Mouse (Mus musculus): Measurements from ENCODE around the gene Cdh4. TPM values are rescaled to one million over a fixed set of nuclear protein-coding genes. Genes with fewer than 3 reads are reported as not detected.

The Cdh4 gene
- polyA plus RNA-seq, 1 experiment from 2014 or later: 2.5 TPM

DNA sequence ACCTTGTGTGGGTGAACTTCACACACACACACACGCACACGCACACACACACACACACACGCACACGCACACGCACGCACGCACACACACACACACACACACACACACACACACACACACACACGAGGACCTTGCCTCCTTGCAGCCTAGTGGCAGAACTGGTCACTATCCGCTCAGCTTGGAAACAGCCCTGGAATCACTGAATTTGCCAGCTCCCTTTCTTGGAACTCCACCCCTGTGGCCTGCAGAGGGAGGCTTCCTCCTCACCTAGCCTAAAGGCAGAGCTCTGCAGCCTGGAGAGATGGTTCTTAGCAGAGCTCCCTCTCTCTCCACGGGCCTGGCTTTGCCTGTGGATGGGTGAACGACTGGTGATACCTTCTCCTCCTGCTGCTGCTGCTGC lies 1.7 kb downstream of the Cdh4 start:
- ATAC-seq (ENCODE audit: insufficient number of reproducible peaks, insufficient read depth, low FRiP score, low read depth): no peak
- 22% methylated on average over 6 of the region's 11 CpGs for WGBS
- H3K4me3 ChIP-seq (ENCODE audit: low read depth, low read length): peak overlapping the region; percentile 64; the same call in 1 of the 2 replicates
- H3K4me1 ChIP-seq (ENCODE audit: control insufficient read depth, insufficient read depth, low read length): 0 out of 2 replicates have a peak, but pooled peaks cover 6% of the 10 kb centered on the region
- H3K9ac ChIP-seq (replicated peaks; ENCODE audit: low read depth, low read length): no peak overlapping the region; the same call in 1 of the 2 replicates
- H3K4me2 ChIP-seq (replicated peaks; ENCODE audit: low read depth, low read length): peak overlapping the region; percentile 99
- H3K27ac ChIP-seq (ENCODE audit: low read length): no peak overlapping the region
- peaks cover 2% of the 10 kb centered on the region; the same call in 1 of the 2 replicates for H3K9me3 ChIP-seq (ENCODE audit: control insufficient read depth, low read depth, low read length)
- H3K27me3 ChIP-seq (ENCODE audit: control insufficient read depth, insufficient read depth, low read length): 0 out of 2 replicates have a peak, but pooled peaks cover 2% of the 10 kb centered on the region
- no peaks in the 10 kb centered on the region for H3K36me3 ChIP-seq (ENCODE audit: control insufficient read depth, insufficient read depth, low read length)

DNA sequence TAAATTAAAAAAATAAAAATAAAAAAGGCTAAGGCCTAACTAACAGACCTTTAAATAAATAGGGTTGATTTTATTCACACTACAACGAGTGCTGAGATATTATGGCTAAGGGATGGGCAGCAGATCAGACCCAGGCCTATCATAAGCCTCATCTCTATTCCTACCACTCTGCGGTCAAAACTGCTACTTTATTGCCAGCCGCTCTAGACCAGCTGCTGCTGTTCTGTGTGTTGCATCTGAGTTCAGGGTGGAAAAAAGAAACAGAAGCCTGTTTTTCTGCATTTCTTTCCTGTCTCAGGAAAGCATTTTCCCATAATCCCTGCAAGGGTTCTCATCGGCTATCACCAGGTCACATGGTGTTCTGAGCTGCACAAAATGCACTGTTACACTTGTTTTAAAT lies 6.0 kb downstream of the Cdh4 start:
- H3K9me3 ChIP-seq (ENCODE audit: control insufficient read depth, low read depth, low read length): peaks cover 5% of the 10 kb centered on the region; the same call in 1 of the 2 replicates
- 94% methylated on average over 4 of the region's 4 CpGs for WGBS
- H3K36me3 ChIP-seq (ENCODE audit: control insufficient read depth, insufficient read depth, low read length): no peaks in the 10 kb centered on the region
- H3K9ac ChIP-seq (replicated peaks; ENCODE audit: low read depth, low read length): no peak overlapping the region
- H3K4me1 ChIP-seq (ENCODE audit: control insufficient read depth, insufficient read depth, low read length): no peaks in the 10 kb centered on the region
- ATAC-seq (ENCODE audit: insufficient number of reproducible peaks, insufficient read depth, low FRiP score, low read depth): no peak
- H3K27me3 ChIP-seq (ENCODE audit: control insufficient read depth, insufficient read depth, low read length): no peaks in the 10 kb centered on the region
- H3K4me2 ChIP-seq (replicated peaks; ENCODE audit: low read depth, low read length): no peak overlapping the region
- H3K27ac ChIP-seq (ENCODE audit: low read length): no peak overlapping the region
- H3K4me3 ChIP-seq (ENCODE audit: low read depth, low read length): no peak overlapping the region

DNA sequence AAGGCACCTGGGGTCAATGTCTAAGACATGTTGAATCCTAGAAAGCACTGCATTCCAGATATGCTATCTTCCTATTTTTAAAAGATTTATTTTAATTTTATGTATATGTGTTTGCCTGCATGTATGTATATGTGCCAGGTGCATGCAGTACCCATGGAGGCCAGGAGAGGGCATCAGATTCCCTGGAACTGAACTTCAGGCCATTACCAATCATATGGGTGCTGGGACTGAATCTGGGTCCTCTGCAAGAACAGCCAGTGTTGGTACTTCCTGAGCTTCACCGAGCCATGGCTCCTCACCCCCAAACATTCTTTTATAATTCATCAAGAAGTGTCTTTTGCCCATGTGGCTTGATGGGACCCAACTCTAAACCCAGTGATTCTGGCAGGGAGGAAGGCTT lies 6.8 kb downstream of the Cdh4 start:
- Histone ChIP-seq H3K4me3 (ENCODE audit: low read depth, low read length) (no peak overlapping the region), H3K36me3 (ENCODE audit: control insufficient read depth, insufficient read depth, low read length) (no peaks in the 10 kb centered on the region), H3K4me1 (ENCODE audit: control insufficient read depth, insufficient read depth, low read length) (no peaks in the 10 kb centered on the region), H3K4me2 (replicated peaks; ENCODE audit: low read depth, low read length) (no peak overlapping the region), H3K27ac (ENCODE audit: low read length) (no peak overlapping the region), H3K27me3 (ENCODE audit: control insufficient read depth, insufficient read depth, low read length) (no peaks in the 10 kb centered on the region), H3K9me3 (ENCODE audit: control insufficient read depth, low read depth, low read length) (peaks cover 5% of the 10 kb centered on the region; the same call in 1 of the 2 replicates), H3K9ac (replicated peaks; ENCODE audit: low read depth, low read length) (no peak overlapping the region)
- 100% methylated on average over 1 of the region's 1 CpGs for WGBS
- ATAC-seq (ENCODE audit: insufficient number of reproducible peaks, insufficient read depth, low FRiP score, low read depth): no peak

DNA sequence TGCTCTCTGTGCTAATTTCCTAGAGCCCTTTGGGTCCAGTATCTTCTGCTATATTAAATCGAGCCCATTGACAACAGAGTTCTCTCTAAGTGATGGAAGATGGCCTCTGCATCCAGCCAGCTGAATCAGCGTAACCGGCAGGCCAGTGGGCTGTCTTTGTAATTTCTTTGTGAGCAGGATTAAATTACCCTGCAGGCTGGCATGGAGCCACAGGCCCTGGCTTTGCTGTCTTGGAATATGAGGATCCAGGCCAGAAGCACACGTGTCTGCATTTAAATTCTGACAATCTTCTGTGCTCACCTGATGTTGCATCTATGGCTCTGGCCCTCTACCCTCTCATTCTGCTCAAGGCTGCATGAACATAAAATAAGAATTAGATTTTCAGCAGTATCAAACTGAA lies 17.0 kb downstream of the Cdh4 start:
- Histone ChIP-seq H3K27ac (ENCODE audit: low read length) (no peak overlapping the region), H3K27me3 (ENCODE audit: control insufficient read depth, insufficient read depth, low read length) (no peaks in the 10 kb centered on the region), H3K4me1 (ENCODE audit: control insufficient read depth, insufficient read depth, low read length) (no peaks in the 10 kb centered on the region), H3K4me3 (ENCODE audit: low read depth, low read length) (no peak overlapping the region), H3K4me2 (replicated peaks; ENCODE audit: low read depth, low read length) (no peak overlapping the region), H3K9ac (replicated peaks; ENCODE audit: low read depth, low read length) (no peak overlapping the region), H3K9me3 (ENCODE audit: control insufficient read depth, low read depth, low read length) (peaks cover 62% of the 10 kb centered on the region), H3K36me3 (ENCODE audit: control insufficient read depth, insufficient read depth, low read length) (no peaks in the 10 kb centered on the region)
- WGBS: 93% methylated on average over 4 of the region's 4 CpGs
- no peak for ATAC-seq (ENCODE audit: insufficient number of reproducible peaks, insufficient read depth, low FRiP score, low read depth)

DNA sequence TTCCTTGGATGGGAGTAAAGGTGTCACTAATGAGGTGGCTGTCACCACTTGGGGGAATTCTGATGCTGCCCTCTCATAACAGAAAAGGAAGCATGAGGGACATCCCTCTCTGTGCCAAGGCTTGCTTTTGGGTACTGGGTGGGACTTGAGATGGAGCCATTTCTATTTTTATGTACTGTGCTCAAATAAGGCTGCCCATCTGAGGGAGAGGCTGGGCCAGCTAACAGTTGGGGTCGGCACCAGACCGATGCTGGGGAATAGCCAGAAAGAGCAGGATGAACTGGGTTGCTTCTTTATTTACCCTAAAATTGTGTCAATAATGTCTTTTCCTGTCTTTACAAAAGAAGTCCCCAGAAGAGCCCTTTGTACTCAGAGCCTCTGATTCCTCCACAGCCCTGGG lies 17.4 kb downstream of the Cdh4 start:
- Histone ChIP-seq H3K9ac (replicated peaks; ENCODE audit: low read depth, low read length) (no peak overlapping the region), H3K4me1 (ENCODE audit: control insufficient read depth, insufficient read depth, low read length) (no peaks in the 10 kb centered on the region), H3K9me3 (ENCODE audit: control insufficient read depth, low read depth, low read length) (peaks cover 62% of the 10 kb centered on the region)

DNA sequence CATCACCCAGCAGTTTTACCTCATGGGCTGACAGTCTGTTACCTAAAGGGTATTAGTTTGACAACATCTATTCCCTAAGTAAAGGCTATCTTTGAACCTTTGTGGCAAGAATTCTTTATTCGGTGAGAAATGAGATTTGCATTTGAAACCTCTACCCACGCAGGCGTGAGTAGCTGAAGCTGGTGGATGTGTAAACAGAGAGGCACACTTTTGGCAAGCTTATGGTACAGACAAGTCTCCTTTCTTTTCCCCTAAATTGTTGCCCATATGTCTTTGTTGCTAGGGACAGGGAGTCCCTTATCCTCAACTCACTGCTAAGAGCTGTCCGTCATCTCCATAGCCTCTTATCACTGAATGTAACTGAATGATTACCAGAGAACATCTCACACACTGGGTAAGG lies 21.3 kb downstream of the Cdh4 start:
- no peak overlapping the region for H3K4me2 ChIP-seq (replicated peaks; ENCODE audit: low read depth, low read length)
- no peak overlapping the region for H3K4me3 ChIP-seq (ENCODE audit: low read depth, low read length)
- WGBS: 89% methylated on average over 4 of the region's 4 CpGs
- H3K9ac ChIP-seq (replicated peaks; ENCODE audit: low read depth, low read length): no peak overlapping the region
- H3K27ac ChIP-seq (ENCODE audit: low read length): no peak overlapping the region
- no peak for ATAC-seq (ENCODE audit: insufficient number of reproducible peaks, insufficient read depth, low FRiP score, low read depth)
- H3K9me3 ChIP-seq (ENCODE audit: control insufficient read depth, low read depth, low read length): peaks cover 59% of the 10 kb centered on the region
- no peaks in the 10 kb centered on the region for H3K36me3 ChIP-seq (ENCODE audit: control insufficient read depth, insufficient read depth, low read length)
- H3K27me3 ChIP-seq (ENCODE audit: control insufficient read depth, insufficient read depth, low read length): no peaks in the 10 kb centered on the region
- H3K4me1 ChIP-seq (ENCODE audit: control insufficient read depth, insufficient read depth, low read length): no peaks in the 10 kb centered on the region

More for the DNA sequence above, 17.4 kb downstream of the Cdh4 start:
- Histone ChIP-seq H3K4me2 (replicated peaks; ENCODE audit: low read depth, low read length) (no peak overlapping the region), H3K4me3 (ENCODE audit: low read depth, low read length) (no peak overlapping the region), H3K27ac (ENCODE audit: low read length) (no peak overlapping the region), H3K36me3 (ENCODE audit: control insufficient read depth, insufficient read depth, low read length) (no peaks in the 10 kb centered on the region), H3K27me3 (ENCODE audit: control insufficient read depth, insufficient read depth, low read length) (no peaks in the 10 kb centered on the region)
- WGBS: 91% methylated on average over 2 of the region's 2 CpGs
- ATAC-seq (ENCODE audit: insufficient number of reproducible peaks, insufficient read depth, low FRiP score, low read depth): no peak

DNA sequence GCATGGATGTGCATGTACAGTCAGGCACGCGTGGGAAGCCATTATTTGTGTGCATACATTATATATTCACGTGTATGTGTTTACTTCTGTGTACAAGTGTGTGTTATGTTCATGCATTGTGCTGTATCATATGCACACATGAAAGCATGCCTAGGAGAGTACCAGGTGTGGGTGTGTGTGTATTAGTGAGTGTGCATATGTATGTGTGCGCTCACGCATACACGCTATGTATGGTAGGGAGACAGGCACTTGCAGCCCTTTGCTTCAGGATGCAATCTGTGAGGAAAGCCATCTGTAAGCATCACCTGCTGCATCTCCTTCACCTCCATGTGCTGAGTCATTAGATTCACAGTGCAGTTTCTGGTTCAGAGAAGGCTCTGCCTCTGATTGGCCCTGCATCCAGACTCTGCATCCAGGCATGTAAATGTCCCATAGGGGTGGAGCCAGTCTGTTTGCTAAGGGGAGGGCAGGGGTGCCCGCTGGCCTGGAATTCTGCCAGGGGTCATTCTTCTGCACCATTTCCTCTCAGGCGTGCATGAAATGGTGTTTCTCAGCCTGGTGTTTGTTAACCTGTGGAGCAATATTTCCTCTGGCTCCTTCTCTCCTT lies 25.7 kb downstream of the Cdh4 start:
- no peak overlapping the region for H3K4me3 ChIP-seq (ENCODE audit: low read depth, low read length)
- H3K27ac ChIP-seq (ENCODE audit: low read length): no peak overlapping the region
- no peak for ATAC-seq (ENCODE audit: insufficient number of reproducible peaks, insufficient read depth, low FRiP score, low read depth)
- WGBS: 84% methylated on average over 8 of the region's 8 CpGs
- no peak overlapping the region for H3K9ac ChIP-seq (replicated peaks; ENCODE audit: low read depth, low read length)
- no peaks in the 10 kb centered on the region for H3K36me3 ChIP-seq (ENCODE audit: control insufficient read depth, insufficient read depth, low read length)
- no peak overlapping the region for H3K4me2 ChIP-seq (replicated peaks; ENCODE audit: low read depth, low read length)
- H3K9me3 ChIP-seq (ENCODE audit: control insufficient read depth, low read depth, low read length): peaks cover 26% of the 10 kb centered on the region
- H3K4me1 ChIP-seq (ENCODE audit: control insufficient read depth, insufficient read depth, low read length): no peaks in the 10 kb centered on the region
- H3K27me3 ChIP-seq (ENCODE audit: control insufficient read depth, insufficient read depth, low read length): no peaks in the 10 kb centered on the region

DNA sequence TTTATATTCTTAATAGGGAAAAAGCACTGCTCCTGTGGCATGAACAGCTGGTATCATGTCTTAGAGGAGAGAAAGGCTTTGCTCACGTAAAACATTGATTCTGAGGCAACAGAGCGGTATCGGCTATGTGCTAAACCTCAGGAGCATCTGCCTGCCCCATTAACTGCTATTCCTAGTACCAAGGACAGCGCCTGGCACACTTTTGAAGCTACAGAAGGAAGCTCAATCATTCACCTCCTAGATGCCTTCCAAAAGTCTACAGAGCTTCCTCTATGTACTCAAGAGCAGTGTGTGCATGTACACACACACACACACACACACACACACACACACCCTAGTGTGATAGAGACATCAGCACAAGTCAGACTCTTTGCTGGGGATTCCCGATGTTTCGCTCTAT lies 34.4 kb downstream of the Cdh4 start:
- Histone ChIP-seq H3K27me3 (ENCODE audit: control insufficient read depth, insufficient read depth, low read length) (no peaks in the 10 kb centered on the region), H3K9ac (replicated peaks; ENCODE audit: low read depth, low read length) (no peak overlapping the region), H3K36me3 (ENCODE audit: control insufficient read depth, insufficient read depth, low read length) (no peaks in the 10 kb centered on the region), H3K9me3 (ENCODE audit: control insufficient read depth, low read depth, low read length) (no peaks in the 10 kb centered on the region), H3K4me3 (ENCODE audit: low read depth, low read length) (no peak overlapping the region), H3K4me1 (ENCODE audit: control insufficient read depth, insufficient read depth, low read length) (no peaks in the 10 kb centered on the region), H3K27ac (ENCODE audit: low read length) (no peak overlapping the region), H3K4me2 (replicated peaks; ENCODE audit: low read depth, low read length) (no peak overlapping the region)
- no peak for ATAC-seq (ENCODE audit: insufficient number of reproducible peaks, insufficient read depth, low FRiP score, low read depth)
- 80% methylated on average over 6 of the region's 6 CpGs for WGBS

DNA sequence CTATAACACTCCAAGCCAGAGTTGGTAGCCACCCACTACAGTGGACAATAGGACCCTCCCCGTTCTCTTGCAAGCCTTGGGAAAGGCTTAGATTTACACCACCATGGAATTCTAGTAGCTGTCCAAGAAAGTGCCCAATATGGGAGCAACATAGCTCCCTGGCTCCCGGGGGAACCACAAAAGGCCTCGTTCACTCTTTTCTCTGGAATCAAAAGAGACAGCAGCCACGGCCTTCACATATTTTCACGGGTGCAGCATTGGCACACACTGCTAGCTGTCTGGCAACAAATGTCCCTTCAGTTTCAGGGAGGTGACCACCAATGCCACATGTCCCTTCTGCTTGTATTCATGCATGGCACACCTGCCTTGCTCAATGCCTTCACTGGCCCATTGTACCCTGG lies 38.6 kb downstream of the Cdh4 start:
- 84% methylated on average over 5 of the region's 5 CpGs for WGBS
- no peak for ATAC-seq (ENCODE audit: insufficient number of reproducible peaks, insufficient read depth, low FRiP score, low read depth)

More for the DNA sequence above, 38.6 kb downstream of the Cdh4 start:
- no peak overlapping the region for H3K4me2 ChIP-seq (replicated peaks; ENCODE audit: low read depth, low read length)
- no peaks in the 10 kb centered on the region for H3K36me3 ChIP-seq (ENCODE audit: control insufficient read depth, insufficient read depth, low read length)
- no peak overlapping the region for H3K27ac ChIP-seq (ENCODE audit: low read length)
- no peak overlapping the region for H3K9ac ChIP-seq (replicated peaks; ENCODE audit: low read depth, low read length)
- no peaks in the 10 kb centered on the region for H3K4me1 ChIP-seq (ENCODE audit: control insufficient read depth, insufficient read depth, low read length)
- H3K27me3 ChIP-seq (ENCODE audit: control insufficient read depth, insufficient read depth, low read length): no peaks in the 10 kb centered on the region
- H3K4me3 ChIP-seq (ENCODE audit: low read depth, low read length): no peak overlapping the region
- H3K9me3 ChIP-seq (ENCODE audit: control insufficient read depth, low read depth, low read length): no peaks in the 10 kb centered on the region

Data from stomach, embryonic 14.5 days (tissue).